In the genomic region with DNA sequence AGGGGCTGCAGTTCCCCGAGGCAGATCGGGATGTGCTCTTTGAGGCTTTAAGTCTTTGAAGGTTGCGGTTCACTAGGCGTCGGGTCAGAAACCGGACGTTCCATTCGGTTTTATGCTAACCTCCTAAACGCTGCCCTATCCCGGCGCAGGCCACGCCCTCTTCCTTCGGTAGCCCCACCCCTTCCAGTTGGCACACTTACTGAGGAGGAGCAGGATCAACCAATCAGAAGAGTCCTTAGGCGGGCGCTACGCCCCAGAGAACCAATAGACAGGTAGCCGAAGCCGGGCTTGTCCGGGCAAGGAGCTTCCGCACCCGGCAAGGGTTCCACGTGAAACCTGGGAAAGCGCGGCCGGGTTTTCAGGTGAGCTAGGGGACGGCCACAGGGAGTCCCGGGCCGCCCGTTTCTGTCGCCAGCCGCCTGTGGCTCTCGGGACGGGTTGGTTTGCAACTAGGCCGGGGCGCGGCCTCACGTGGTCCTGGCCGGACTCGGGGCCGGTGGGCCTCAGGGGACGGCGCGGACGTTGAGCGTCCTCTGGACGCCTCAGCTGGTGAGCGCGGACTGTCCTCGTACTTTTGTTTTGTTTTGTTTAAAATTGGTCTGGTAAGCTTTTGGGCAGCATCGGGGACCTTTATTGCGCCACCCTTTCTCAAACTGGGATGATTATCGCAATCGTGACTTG, we compare ENCODE assay signal across 8 mouse cellular contexts. TPM values are rescaled to one million over a fixed set of nuclear protein-coding genes. Genes with fewer than 3 reads are reported as not detected.
DNase-seq lines count a peak whose midpoint lies in the region; ATAC-seq and TF ChIP-seq lines count a peak whose summit lies in the region.

Gene Aen (plus strand): TSS at position 202 of the 681 bp plus-strand sequence.

- H3K27me3 ChIP-seq in C2C12 (ENCODE audit: control insufficient read depth, insufficient read depth, insufficient read length) (peaks cover 4% of the 10 kb centered on the region), myocyte (ENCODE audit: control insufficient read depth, insufficient read depth, insufficient read length) (no peaks in the 10 kb centered on the region)
- 0 out of 2 replicates have a peak, but pooled peaks cover 2% of the 10 kb centered on the region for H3K27me3 ChIP-seq in erythroblast, embryonic 14.5 days (ENCODE audit: control insufficient read depth)
- H3K27me3 ChIP-seq in heart, embryonic 11.5 days (ENCODE audit: control insufficient read depth, insufficient read depth, low read length): no peaks in the 10 kb centered on the region
- H3K27me3 ChIP-seq in kidney, embryonic 16.5 days (ENCODE audit: insufficient read depth, low read length): no peaks in the 10 kb centered on the region
- no peaks in the 10 kb centered on the region for H3K27me3 ChIP-seq in liver, adult 2 months (ENCODE audit: control insufficient read depth, insufficient read depth, low read length)
- no peaks in the 10 kb centered on the region for H3K27me3 ChIP-seq in splenic B cell, adult 2 months (ENCODE audit: control insufficient read depth, insufficient read depth, low read length, poor library complexity, severe bottlenecking)

- peak; percentile 94 for ATAC-seq in heart, embryonic 11.5 days (replicated peaks; ENCODE audit: insufficient number of reproducible peaks, low FRiP score, low TSS enrichment)
- ATAC-seq in kidney, embryonic 16.5 days (ENCODE audit: low FRiP score, low TSS enrichment): peak; percentile 99

- peaks cover 29% of the 10 kb centered on the region for H3K79me3 ChIP-seq in C2C12 (ENCODE audit: low read depth)

- peak within 1 kb of the TSS; percentile 79 for H3K9ac ChIP-seq in heart, embryonic 11.5 days (ENCODE audit: low read depth, low read length)
- H3K9ac ChIP-seq in kidney, embryonic 16.5 days (replicated peaks; ENCODE audit: low read length): peak within 1 kb of the TSS; percentile 85
- H3K9ac ChIP-seq in liver, adult 2 months (ENCODE audit: low read depth, low read length): peak within 1 kb of the TSS; percentile 83

- peaks cover 65% of the 10 kb centered on the region for H3K4me1 ChIP-seq in erythroblast, embryonic 14.5 days (ENCODE audit: control insufficient read depth)
- peaks cover 6% of the 10 kb centered on the region; the same call in 1 of the 2 replicates for H3K4me1 ChIP-seq in heart, embryonic 11.5 days (ENCODE audit: control insufficient read depth, insufficient read depth, low read length)
- H3K4me1 ChIP-seq in kidney, embryonic 16.5 days (ENCODE audit: insufficient read depth, low read length): peaks cover 19% of the 10 kb centered on the region
- peaks cover 19% of the 10 kb centered on the region for H3K4me1 ChIP-seq in liver, adult 2 months (ENCODE audit: control insufficient read depth, insufficient read depth, low read length)

- H3K4me3 ChIP-seq in C2C12 (ENCODE audit: insufficient read depth, poor library complexity, severe bottlenecking) (peak within 1 kb of the TSS; percentile 84), myocyte (peak within 1 kb of the TSS; percentile 81)
- H3K4me3 ChIP-seq in erythroblast, embryonic 14.5 days (replicated peaks): peak within 1 kb of the TSS; percentile 92
- peak within 1 kb of the TSS; percentile 93 for H3K4me3 ChIP-seq in heart, embryonic 11.5 days (ENCODE audit: low read depth, low read length)
- peak within 1 kb of the TSS; percentile 99 for H3K4me3 ChIP-seq in kidney, embryonic 16.5 days (ENCODE audit: low read length)
- H3K4me3 ChIP-seq in liver, adult 2 months (ENCODE audit: insufficient read depth, low read depth, low read length): peak within 1 kb of the TSS; percentile 77

- H3K27ac ChIP-seq in heart, embryonic 11.5 days (ENCODE audit: low read depth, low read length): peak within 1 kb of the TSS; percentile 54; the same call in 1 of the 2 replicates
- H3K27ac ChIP-seq in kidney, embryonic 16.5 days (ENCODE audit: low read length): peak within 1 kb of the TSS; percentile 73; the same call in 1 of the 2 replicates
- H3K27ac ChIP-seq in liver, adult 2 months (replicated peaks; ENCODE audit: insufficient read depth, low read depth, low read length): peak within 1 kb of the TSS; percentile 43

- DNase-seq in brain, embryonic 14.5 days (ENCODE audit: low read depth): peak; percentile 99
- peak; percentile 97 for DNase-seq in liver, adult 2 months (ENCODE audit: extremely low read depth, low read depth, low spot score)
- DNase-seq in splenic B cell, adult 2 months (ENCODE audit: low read depth, low spot score): peak; percentile 99

- under 1% methylated on average over 53 of the region's 53 CpGs for WGBS in heart, embryonic 11.5 days (ENCODE audit: insufficient replicate concordance)
- under 1% methylated on average over 53 of the region's 53 CpGs for WGBS in kidney, embryonic 16.5 days
- under 1% methylated on average over 53 of the region's 53 CpGs for WGBS in liver, adult 2 months

- H3K79me2 ChIP-seq in C2C12 (ENCODE audit: control insufficient read depth, insufficient read depth): peaks cover 33% of the 10 kb centered on the region
- peaks cover 14% of the 10 kb centered on the region for H3K79me2 ChIP-seq in liver, adult 2 months (ENCODE audit: control insufficient read depth, insufficient read depth, low read length)
- peaks cover 31% of the 10 kb centered on the region for H3K79me2 ChIP-seq in myocyte (ENCODE audit: control insufficient read depth, insufficient read depth)

- no peak for TF ChIP-seq CTCF in C2C12 (IDR thresholded peaks at IDR 0.05; ENCODE audit: control insufficient read depth, insufficient read depth, insufficient read length)
- no peak for TF ChIP-seq CTCF in brain, embryonic 14.5 days (IDR thresholded peaks at IDR 0.05; ENCODE audit: borderline replicate concordance, extremely low read depth, insufficient read depth, insufficient read length)
- TF ChIP-seq CTCF in liver, adult 2 months (IDR thresholded peaks at IDR 0.05; ENCODE audit: low read depth, low read length): no peak

- H3ac ChIP-seq in C2C12 (ENCODE audit: control insufficient read depth, insufficient read length, low read depth): peak within 1 kb of the TSS; percentile 89
- H3ac ChIP-seq in myocyte (ENCODE audit: control insufficient read depth, insufficient read length): peak within 1 kb of the TSS; percentile 7

- H3K4me2 ChIP-seq in heart, embryonic 11.5 days: peak within 1 kb of the TSS; percentile 93
- H3K4me2 ChIP-seq in kidney, embryonic 16.5 days (replicated peaks; ENCODE audit: low read depth, low read length): peak within 1 kb of the TSS; percentile 87
- H3K4me2 ChIP-seq in myocyte (ENCODE audit: low read depth): peak within 1 kb of the TSS; percentile 93

- no peak for TF ChIP-seq POLR2A in brain, embryonic 14.5 days (IDR thresholded peaks at IDR 0.05; ENCODE audit: borderline replicate concordance, extremely low read depth, insufficient read depth, insufficient read length, poor library complexity, severe bottlenecking)
- TF ChIP-seq POLR2A in liver, adult 2 months (IDR thresholded peaks at IDR 0.05; ENCODE audit: extremely low read depth, insufficient read depth, low read length): 0 out of 2 replicates have a peak, but pooled peaks have one; percentile 26
- TF ChIP-seq POLR2A in myocyte (IDR thresholded peaks at IDR 0.05; ENCODE audit: insufficient read length, low read depth): peak; percentile 31

- H3K36me3 ChIP-seq in C2C12 (ENCODE audit: control insufficient read depth, insufficient read depth) (peaks cover 5% of the 10 kb centered on the region), myocyte (ENCODE audit: control insufficient read depth, insufficient read depth) (no peaks in the 10 kb centered on the region)
- H3K36me3 ChIP-seq in erythroblast, embryonic 14.5 days (ENCODE audit: control insufficient read depth): peaks cover 11% of the 10 kb centered on the region
- H3K36me3 ChIP-seq in heart, embryonic 11.5 days (ENCODE audit: control insufficient read depth, insufficient read depth, low read length): peaks cover 4% of the 10 kb centered on the region; the same call in 1 of the 2 replicates
- peaks cover 8% of the 10 kb centered on the region; the same call in 1 of the 2 replicates for H3K36me3 ChIP-seq in kidney, embryonic 16.5 days (ENCODE audit: insufficient read depth, low read length)
- no peaks in the 10 kb centered on the region for H3K36me3 ChIP-seq in liver, adult 2 months (ENCODE audit: control insufficient read depth, insufficient read depth, low read length)
- H3K36me3 ChIP-seq in splenic B cell, adult 2 months (ENCODE audit: control insufficient read depth, insufficient read depth, low read length, poor library complexity, severe bottlenecking): no peaks in the 10 kb centered on the region

- no peaks in the 10 kb centered on the region for H3K9me3 ChIP-seq in erythroblast, embryonic 14.5 days (ENCODE audit: control insufficient read depth, low read length)
- no peaks in the 10 kb centered on the region for H3K9me3 ChIP-seq in heart, embryonic 11.5 days (replicated peaks; ENCODE audit: control insufficient read depth, low read length)
- no peaks in the 10 kb centered on the region for H3K9me3 ChIP-seq in kidney, embryonic 16.5 days (ENCODE audit: low read length)

TF ChIP-seq in C2C12, 6 proteins besides CTCF, POLR2A, EP300 and RAD21:
- no peak for TF ChIP-seq MYOG (IDR thresholded peaks at IDR 0.05; ENCODE audit: control insufficient read depth, extremely low read depth, insufficient read length)
- no peak for TF ChIP-seq FOSL1 (IDR thresholded peaks at IDR 0.05; ENCODE audit: insufficient read depth, low read length, poor library complexity, severe bottlenecking)
- peak; percentile 87 for TF ChIP-seq MAX (IDR thresholded peaks at IDR 0.05)
- TF ChIP-seq USF1 (IDR thresholded peaks at IDR 0.05; ENCODE audit: low read depth): no peak
- no peak for TF ChIP-seq MYOD1 (IDR thresholded peaks at IDR 0.05; ENCODE audit: control insufficient read depth, insufficient read length, low read depth)

TF ChIP-seq in myocyte, 11 proteins besides CTCF, POLR2A, EP300 and RAD21:
- TF ChIP-seq MYOD1 (IDR thresholded peaks at IDR 0.05; ENCODE audit: control insufficient read depth in 1 of 3, insufficient read length in 2 of 3, low read depth in 2 of 3): no peak
- peak; percentile 3 for TF ChIP-seq SRF (IDR thresholded peaks at IDR 0.05; ENCODE audit: control insufficient read depth, insufficient read length, low read depth)
- no peak for TF ChIP-seq POLR2AphosphoS2 (IDR thresholded peaks at IDR 0.05; ENCODE audit: insufficient read length, low read depth)
- no peak for TF ChIP-seq MAX (IDR thresholded peaks at IDR 0.05; ENCODE audit: low read depth)

RNA-seq across cellular contexts. Expression of gene Aen, which starts in this region (rescaled TPM):
- polyA plus RNA-seq in C2C12 (2012; fragmentation: generic; extraction: Trizol): 77.7 TPM
- 34.3 and 34.7 TPM in 2 replicates for polyA plus RNA-seq in brain, embryonic 14.5 days (2012; rRNA removed)
- 2.4 and 2.5 TPM in 2 replicates for polyA plus RNA-seq in erythroblast, embryonic 14.5 days (2012)
- 27.5 and 33.8 TPM in 2 replicates for polyA plus RNA-seq in heart, embryonic 11.5 days (2014; fragmentation: Nextera tagmentation; extraction: Ambion mirVana)
- polyA plus RNA-seq in kidney, embryonic 16.5 days (2015; fragmentation: Nextera tagmentation; extraction: Ambion mirVana): 46.8 and 48.0 TPM in 2 replicates
- total RNA-seq in liver, adult 2 months (2014; rRNA removed): 6.5 and 8.1 TPM in 2 replicates
- polyA plus RNA-seq in liver, adult 2 months (2012; rRNA removed): 22.8 and 25.3 TPM in 2 replicates
- 52.8 TPM for polyA plus RNA-seq in myocyte (2012; fragmentation: generic; extraction: Trizol)

Comparison
In these comparisons a context has a peak if more than half of its experiments do, and no peak if none do; other contexts are left out.
1. Peak in every context shown above with its lines: DNase-seq, ATAC-seq, H3K4me3 ChIP-seq and H3K27ac ChIP-seq.